Mouse (Mus musculus) testis, adult 2 months (tissue): ENCODE results near the gene Tmem183a. TPM values are rescaled to one million over a fixed set of nuclear protein-coding genes. Genes with fewer than 3 reads are reported as not detected.

Experiments
- H3K27ac ChIP-seq: fragments of 200-500 bp; 2 replicates; pipeline ENCODE4 v1.5.1; 2012; ENCODE audit warnings: low read depth, low read length; ENCODE audit not compliant: control insufficient read depth, insufficient read depth
- H3K27me3 ChIP-seq: fragments of 200-500 bp; 2 replicates; pipeline ENCODE4 v1.6.1; 2012; ENCODE audit warnings: mild to moderate bottlenecking, low read length, moderate library complexity; ENCODE audit not compliant: control insufficient read depth, insufficient read depth
- H3K36me3 ChIP-seq: fragments of 200-500 bp; 2 replicates; pipeline ENCODE4 v1.6.1; 2012; ENCODE audit warnings: mild to moderate bottlenecking, low read length; ENCODE audit not compliant: control insufficient read depth, insufficient read depth
- H3K4me1 ChIP-seq: fragments of 200-500 bp; 2 replicates; pipeline ENCODE4 v1.6.1; 2012; ENCODE audit warnings: low read length; ENCODE audit not compliant: control insufficient read depth, insufficient read depth
- H3K4me3 ChIP-seq: fragments of 200-500 bp; 2 replicates; pipeline ENCODE4 v1.5.1; 2012; ENCODE audit warnings: low read depth, mild to moderate bottlenecking, low read length, moderate library complexity, mixed read lengths; ENCODE audit not compliant: control insufficient read depth
- CTCF ChIP-seq: fragments of 200-500 bp; IDR thresholded peaks from 2 replicates; pipeline ENCODE4 v1.5.1; 2012; ENCODE audit warnings: low read depth, mild to moderate bottlenecking, inconsistent platforms, low read length, moderate library complexity; ENCODE audit not compliant: control insufficient read depth, insufficient read depth, insufficient replicate concordance
- POLR2A ChIP-seq: fragments of 200-500 bp; IDR thresholded peaks from 2 replicates; pipeline ENCODE4 v1.6.1; 2012; ENCODE audit warnings: low read depth, mild to moderate bottlenecking, inconsistent platforms, low read length, moderate library complexity; ENCODE audit not compliant: control insufficient read depth
- polyA plus RNA-seq: library from polyadenylated mRNA; depleted of rRNA; stranded (reverse); fragments of >200 nt; gene quantifications from 2 replicates; pipeline ENCODE4 v1.2.3, GENCODE M21; 2012

Gene Tmem183a
- polyA plus RNA-seq, 1 experiment: 127 TPM

DNA sequence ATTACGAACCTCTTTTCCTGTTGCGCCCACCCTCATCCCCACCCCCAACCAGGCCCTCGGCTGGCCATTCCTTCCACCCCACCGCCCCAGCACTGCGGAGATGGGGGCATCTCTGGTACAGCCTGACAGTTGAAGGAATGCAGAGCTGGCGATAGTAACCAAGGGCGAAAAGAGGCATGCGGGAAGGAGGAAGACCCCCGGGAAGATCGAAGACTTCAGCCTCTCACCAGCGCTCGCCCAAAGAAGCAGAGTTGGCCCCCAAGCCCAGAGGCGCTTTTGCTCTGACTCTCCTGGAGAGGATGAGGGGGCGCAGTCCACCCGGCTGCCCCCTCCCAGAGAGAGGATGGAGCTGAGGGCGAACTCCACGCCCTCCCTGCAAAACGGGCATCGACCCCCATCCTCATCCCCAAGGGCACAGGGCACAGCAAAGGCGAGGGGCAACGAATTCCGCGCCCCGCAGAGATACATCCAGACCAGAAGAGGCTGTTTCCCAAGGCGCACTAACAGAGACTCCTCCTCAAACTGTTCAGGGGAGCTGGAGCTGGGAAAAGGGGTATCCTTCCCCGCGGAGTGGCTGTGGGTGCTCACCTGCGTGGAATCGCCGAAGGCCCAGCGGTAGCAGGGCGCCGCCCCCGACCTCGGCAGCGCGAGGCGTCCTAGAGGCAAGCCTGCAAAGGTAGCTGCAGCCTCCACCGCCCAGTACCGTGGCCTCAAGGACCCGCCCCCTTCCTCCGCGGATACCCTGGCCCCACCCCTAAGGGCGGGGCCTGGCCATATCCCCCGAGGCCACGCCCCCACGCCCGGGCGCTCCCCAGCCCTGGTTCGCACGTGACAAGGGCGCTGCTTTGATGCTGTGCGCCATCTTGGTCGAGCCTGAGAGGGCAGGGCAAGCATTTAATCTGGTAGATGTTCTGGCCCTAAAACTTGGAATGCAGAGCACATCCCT is 17.5 kb downstream of the Tmem183a start:
- H3K27me3 ChIP-seq: no peaks in the 10 kb centered on the region
- H3K4me1 ChIP-seq: peaks cover 14% of the 10 kb centered on the region
- TF ChIP-seq POLR2A (peak; percentile 68; the same call in 1 of the 2 replicates), CTCF (no peak)
- peak overlapping the region; percentile 82 for H3K4me3 ChIP-seq
- H3K27ac ChIP-seq: peak overlapping the region; percentile 77
- H3K36me3 ChIP-seq: no peaks in the 10 kb centered on the region

DNA sequence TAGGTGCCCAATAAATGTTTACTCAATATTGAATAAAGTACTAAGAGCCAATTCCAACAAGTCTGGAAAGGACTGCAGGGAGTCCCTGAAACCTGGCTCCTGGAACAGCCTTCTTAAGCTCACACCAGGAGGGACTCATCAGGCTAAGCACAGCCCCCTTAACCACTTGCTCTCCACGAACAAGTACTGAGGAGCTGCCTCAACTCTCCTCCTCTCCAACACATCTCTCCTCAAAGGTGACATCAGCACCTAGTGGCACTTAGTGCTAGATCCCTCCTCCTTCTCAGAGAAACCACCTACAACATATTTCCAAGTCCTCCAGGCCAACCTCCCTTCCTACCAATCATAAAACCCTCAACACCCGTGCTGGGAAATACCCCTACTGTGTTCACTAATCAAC is 18.2 kb downstream of the Tmem183a start:
- no peak overlapping the region for H3K4me3 ChIP-seq
- H3K27ac ChIP-seq: no peak overlapping the region
- TF ChIP-seq CTCF (no peak), POLR2A (no peak)

DNA sequence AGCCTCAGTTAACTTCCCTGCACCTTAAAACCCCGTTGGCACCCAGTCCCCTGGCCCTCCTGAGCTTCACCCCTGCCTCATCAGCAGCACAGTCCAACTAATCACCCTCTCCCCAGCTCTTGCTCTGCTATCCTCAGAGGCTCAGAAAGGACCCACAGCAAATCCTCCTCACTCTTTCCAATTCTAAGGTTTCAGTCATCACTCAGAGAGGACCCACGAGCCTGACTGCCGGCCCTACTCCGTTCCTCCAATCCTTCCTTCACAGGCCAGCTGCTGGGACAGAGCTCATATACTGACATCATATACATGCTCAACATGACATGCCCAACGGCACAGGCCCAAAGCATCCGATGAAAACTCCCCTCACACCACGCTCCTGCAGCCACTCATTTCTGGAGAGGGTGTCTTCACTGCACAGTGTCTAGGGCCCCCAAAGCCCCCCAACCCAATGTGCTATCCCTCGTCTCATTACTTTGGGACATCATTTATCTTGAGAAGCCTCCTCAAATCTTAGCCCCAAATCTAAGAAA is 18.9 kb downstream of the Tmem183a start:
- H3K4me3 ChIP-seq: no peak overlapping the region
- no peaks in the 10 kb centered on the region for H3K27me3 ChIP-seq
- H3K27ac ChIP-seq: no peak overlapping the region
- TF ChIP-seq CTCF: no peak
- TF ChIP-seq POLR2A: no peak
- peaks cover 14% of the 10 kb centered on the region for H3K4me1 ChIP-seq
- no peaks in the 10 kb centered on the region for H3K36me3 ChIP-seq

More for the DNA sequence above, 18.2 kb downstream of the Tmem183a start:
- H3K4me1 ChIP-seq: peaks cover 14% of the 10 kb centered on the region
- H3K36me3 ChIP-seq: no peaks in the 10 kb centered on the region
- H3K27me3 ChIP-seq: no peaks in the 10 kb centered on the region

DNA sequence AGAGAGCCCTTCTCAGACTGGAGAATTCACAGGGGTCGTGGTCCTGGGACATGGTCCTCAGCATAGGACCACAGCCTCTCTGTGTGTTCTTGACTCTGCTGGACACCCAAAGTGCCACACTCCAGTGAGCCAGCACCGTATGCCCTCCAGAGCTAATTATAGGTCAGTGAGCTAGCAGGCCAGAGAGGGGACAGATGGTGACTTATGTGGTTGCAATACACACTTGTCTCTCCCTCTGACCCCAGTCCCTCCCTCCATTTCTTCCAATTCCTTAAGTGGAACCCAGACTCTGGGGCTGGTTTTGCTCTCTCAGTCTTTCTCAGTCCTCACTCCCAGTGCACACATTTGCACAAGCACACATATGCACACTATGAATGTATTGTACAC is 19.5 kb downstream of the Tmem183a start:
- Histone ChIP-seq H3K4me3 (no peak overlapping the region), H3K36me3 (no peaks in the 10 kb centered on the region), H3K27me3 (no peaks in the 10 kb centered on the region), H3K4me1 (peaks cover 14% of the 10 kb centered on the region), H3K27ac (no peak overlapping the region)
- TF ChIP-seq CTCF (no peak), POLR2A (no peak)

DNA sequence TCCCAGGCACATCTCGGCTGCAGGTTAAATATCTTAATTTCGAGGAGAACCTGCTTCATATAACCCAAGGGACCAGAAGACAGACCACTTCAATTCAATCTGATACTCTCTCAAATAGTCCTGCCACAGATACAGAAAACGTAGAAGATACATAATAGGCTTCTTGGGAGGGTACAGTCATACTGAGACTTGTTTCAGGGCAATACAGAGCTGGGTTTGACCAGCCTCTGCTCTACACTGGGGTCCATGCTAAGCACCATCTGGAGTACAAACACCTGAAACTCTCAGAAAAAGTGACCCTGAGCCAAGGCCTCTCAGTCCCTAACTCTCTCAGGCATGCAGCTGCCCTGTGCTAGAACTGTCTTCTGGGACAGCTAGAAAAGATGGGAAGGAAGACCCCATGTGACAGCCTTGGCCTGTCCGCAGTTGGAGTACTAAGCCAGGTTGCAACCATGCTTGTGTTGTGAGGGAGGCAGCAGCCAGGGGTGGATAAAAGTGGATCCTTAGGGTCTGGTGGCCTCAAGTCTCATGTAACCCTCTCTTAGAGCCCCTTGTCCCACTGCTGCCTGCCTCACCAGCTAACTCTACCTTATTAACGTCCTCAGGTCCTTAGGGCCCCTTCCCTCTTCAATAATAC is 20.0 kb downstream of the Tmem183a start:
- no peak for TF ChIP-seq CTCF
- TF ChIP-seq POLR2A: no peak
- H3K4me1 ChIP-seq: peaks cover 14% of the 10 kb centered on the region
- H3K36me3 ChIP-seq: no peaks in the 10 kb centered on the region
- no peak overlapping the region for H3K4me3 ChIP-seq
- no peaks in the 10 kb centered on the region for H3K27me3 ChIP-seq
- H3K27ac ChIP-seq: no peak overlapping the region

DNA sequence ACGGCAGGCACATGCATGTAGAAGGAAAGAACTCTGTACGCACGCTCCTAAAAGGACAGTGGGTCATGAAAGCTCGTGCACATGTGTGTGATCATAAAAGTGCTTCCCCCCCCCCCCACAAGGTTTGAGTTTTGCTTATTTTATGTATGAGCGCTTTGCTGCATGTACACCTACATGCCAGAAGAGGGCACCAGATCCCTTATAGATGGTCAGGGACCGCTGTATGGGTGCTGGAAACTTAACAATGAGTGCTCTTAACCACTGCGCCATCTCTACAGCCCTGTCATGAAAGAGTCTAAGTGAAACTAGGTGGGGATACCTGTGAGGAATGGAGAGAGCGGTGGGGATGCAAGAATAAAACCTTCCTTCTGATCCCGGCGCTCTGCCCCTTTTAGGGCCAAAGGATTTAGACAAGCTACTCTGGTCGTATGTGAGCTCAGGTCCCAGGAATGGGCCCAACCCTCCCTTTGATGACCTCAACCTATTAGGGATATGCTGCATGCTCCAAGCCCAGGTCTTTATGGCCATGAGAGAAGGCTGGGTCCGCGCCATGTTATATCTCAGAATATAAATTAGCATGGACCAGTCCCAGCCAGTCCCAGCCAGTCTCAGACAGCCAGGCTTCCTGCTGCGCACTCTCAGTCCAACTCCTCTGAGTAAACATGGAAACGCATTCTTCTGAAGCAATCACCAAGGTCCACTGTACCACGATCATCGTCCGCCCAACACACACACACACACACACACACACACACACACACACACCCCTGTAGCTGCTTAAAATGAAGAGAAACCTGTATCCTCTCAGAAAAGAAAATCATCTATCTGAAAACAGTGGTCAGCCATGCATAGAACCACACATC is 21.8 kb downstream of the Tmem183a start:
- H3K27ac ChIP-seq: no peak overlapping the region
- H3K4me1 ChIP-seq: peaks cover 16% of the 10 kb centered on the region
- no peaks in the 10 kb centered on the region for H3K27me3 ChIP-seq
- no peaks in the 10 kb centered on the region for H3K36me3 ChIP-seq
- TF ChIP-seq POLR2A (no peak), CTCF (no peak)
- no peak overlapping the region for H3K4me3 ChIP-seq
